Mouse (Mus musculus) frontal cortex, postnatal 36 days (tissue): ENCODE measurements around the gene Tpm4.
"Not testable (repeated sequence)": the region's sequence is repeated elsewhere in the genome, so short reads cannot be mapped to it uniquely, and the experiment has no call there.

Experiments
- DNase-seq, 2 experiments: peaks; one replicate each; pipeline ENCODE4 v3.0.0; 2022; ENCODE audit warnings: low spot score in 2 of 2

The Tpm4 gene

DNA sequence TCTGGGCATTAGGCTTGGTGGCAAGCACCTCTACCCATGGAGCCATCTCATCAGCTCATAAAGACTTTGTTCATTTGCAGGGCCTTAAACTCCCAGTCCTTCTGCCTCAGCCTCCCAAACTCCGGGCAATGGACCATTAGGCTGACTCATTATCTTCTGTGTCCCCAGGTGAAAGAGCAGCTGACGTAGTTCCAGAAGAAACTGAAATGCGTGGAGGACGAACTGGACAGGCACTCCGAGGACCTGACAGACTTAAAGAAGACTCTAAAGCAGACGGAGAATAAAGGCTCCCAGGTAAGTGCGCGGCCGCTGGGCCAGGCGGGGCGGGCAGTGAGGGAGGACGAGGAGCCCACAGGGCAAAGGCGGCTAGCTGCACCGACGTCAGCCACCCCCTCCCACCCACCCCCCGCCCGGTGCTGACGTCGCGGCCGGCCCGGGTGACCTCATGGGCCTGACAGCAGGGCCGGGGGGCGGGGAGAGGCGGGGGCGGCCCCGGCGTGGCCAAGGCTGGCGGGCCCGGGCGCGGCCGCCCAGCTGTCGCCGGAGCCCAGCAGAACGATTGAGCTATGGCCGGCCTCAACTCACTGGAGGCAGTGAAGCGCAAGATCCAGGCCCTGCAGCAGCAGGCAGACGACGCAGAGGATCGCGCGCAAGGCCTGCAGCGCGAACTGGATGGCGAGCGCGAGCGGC, at the start of gene Tpm4:
TSS of gene Tpm4 (plus strand) at position 220 of the 690 bp plus-strand sequence.
- peak in 1 of 2 experiments; percentile 32 for DNase-seq

DNA sequence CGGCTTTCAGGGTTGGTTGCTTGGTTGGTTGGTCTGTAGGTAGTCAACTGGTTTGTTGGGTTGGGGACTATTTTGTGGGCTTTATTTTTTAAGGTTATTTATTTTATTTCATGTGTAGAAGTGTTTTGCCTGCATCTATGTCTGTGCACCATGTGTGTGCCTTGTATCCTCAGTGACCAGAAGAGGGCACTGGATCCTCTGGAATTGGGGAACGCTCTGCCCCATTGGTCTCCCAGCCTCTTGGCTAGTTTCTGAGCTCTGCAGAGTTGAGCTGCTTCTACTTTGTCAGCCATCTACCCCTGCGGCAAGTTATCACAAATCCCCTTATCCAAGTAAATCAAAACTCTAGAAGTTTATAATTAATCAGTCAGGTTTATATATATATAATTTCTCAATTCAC, 47.2 kb upstream of the Tpm4 start:
- not testable (repeated sequence) for DNase-seq

DNA sequence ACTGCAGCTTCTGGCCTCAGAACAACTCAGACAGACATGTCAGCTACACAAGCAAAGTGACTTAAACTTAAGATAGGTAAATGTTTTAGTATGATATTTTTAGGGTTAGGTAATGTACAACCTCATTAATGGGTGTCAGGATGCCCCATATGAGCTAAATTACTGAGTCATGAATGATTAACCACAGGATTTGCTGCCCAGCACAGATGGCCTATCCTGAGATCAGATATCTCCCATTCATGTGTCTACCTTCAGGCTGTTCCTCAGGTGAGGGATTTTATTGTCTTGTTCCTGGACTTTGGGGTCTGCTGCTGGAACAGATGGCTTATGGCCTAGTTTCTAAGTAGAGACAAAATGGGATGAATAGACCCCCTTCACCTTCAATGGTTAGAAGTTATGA, 38.1 kb upstream of the Tpm4 start:
- DNase-seq = not testable (repeated sequence)

DNA sequence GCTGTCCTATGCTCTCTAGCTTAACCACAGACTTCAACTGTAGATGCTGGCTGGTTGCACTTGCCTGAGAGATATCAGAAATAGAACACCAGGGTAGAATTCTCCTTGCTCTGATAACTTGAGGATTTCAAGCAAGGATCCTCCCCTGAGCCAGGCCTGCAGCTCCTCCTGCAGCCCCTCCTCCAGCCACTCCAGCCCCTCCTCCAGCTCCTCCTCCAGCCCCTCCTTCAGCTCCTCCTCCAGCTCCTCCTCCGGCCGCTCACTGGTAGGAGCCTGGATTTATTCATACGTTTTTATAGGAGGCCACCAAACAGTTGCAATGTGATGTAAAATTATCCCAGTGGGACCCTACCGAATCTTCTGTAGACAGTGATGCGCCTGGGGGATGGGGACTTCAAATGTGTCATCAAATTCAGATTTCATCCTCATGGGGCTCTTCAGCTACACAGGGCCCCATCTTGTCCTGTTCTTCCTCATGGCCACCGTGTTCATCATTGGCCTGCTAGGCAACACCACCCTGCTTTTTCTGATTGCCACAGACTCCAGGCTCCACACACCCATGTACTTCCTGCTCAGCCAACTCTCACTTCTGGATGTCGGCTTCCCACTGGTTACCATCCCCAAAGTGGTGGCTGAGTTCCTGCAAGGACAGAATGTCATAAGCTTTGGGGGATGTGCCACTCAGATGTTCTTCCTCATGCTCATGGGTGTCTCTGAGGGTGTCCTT, 35.2 kb upstream of the Tpm4 start:
- DNase-seq = peak in 1 of 2 experiments; percentile 1

DNA sequence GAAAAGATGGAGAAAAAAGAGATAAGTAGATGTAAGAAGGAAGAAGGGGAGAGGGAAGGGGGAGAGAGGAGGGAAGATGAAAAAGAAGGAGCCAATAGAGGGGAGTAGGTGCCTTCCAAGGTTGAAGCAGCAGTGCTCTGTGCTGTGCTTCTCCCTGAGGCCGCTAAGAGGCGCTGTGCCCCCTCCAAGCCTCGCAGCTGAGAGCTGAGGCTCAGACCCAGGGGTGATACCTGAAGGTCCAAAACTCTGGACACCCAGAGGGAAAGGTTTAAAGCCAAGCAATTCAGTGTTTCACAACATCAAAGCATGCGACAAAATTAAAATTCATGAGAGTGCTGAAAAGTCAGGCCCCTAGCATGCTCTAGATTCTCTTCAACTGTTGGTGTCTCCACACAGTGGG, 29.6 kb upstream of the Tpm4 start:
- DNase-seq = no peak

DNA sequence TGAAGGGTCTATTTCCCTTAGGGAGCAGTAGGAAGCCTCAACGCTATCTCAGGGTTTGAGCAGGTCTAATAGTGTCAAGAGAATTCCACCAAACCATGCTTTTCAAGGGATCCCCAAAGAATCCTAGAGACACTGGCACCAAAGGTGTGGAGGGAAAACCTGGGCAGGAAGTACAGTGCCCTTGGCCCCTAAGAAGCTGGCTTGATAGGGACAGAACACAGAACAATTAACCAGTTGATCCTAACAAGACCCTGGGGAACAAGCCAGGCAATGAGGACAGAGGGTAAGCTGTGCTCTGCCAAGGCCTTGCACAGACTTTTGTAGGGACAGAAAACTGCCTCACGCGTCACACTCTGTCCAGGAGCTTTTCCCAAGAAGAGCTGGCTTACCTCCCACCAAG, 28.0 kb upstream of the Tpm4 start, which contains the start of gene Olfr374:
TSS of gene Olfr374 (plus strand) at position 301 of the 400 bp plus-strand sequence.
- no peak for DNase-seq

DNA sequence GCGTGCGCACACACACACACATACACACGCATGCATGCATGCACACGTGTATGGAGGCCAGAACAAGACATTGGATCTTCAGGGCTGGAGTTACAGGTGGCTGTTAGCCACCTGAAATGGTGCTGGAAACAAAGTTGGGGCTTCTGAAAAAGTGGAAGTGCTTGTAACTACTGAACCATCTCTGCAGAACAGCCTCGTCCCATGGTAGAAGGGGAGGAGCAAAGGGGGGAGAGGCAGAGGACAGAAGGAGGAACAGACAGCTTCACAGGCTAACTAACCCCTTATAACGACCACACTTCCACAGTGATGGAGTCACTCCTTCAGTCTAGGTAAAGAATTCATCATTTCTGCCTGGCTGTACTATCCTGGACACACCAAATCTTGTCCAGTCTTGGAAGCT, 23.9 kb upstream of the Tpm4 start:
- no peak for DNase-seq

DNA sequence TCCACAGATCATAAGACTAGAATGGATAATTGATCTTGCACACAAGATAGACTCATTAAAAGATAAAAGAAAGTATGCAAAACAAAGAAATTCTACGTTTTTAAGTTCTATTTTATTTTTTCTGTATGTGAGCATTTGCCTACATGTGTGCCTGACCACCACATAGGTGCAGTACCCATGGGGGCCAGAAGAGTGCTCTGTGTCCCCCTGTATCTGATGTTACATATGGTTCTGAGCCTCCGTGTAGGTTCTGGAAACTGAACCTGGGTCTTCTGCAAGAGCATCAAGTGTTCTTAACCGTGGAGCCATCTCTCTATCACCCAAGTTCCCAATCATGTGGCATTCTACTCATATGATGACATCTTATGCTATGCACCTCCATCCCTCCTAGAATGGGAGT, 22.3 kb upstream of the Tpm4 start:
- DNase-seq = no peak

DNA sequence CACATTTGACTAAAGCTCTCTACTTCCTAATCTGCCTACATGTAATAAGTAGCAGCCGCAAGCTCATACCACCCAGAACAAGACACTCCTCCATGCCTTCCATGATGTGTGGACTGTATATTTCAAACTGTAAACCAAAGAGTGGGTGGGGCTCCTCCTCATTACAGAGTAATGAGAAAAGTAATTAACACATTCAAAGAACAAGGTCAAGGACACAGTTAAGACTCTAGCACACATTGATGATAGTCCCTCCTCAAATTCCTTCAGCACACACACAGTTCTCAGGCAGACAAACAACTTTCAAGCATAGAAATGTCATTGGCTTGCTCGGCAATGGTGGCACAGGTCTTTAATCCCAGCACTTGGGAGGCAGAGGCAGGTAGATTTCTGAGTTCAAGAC, 19.6 kb upstream of the Tpm4 start:
- DNase-seq = no peak

DNA sequence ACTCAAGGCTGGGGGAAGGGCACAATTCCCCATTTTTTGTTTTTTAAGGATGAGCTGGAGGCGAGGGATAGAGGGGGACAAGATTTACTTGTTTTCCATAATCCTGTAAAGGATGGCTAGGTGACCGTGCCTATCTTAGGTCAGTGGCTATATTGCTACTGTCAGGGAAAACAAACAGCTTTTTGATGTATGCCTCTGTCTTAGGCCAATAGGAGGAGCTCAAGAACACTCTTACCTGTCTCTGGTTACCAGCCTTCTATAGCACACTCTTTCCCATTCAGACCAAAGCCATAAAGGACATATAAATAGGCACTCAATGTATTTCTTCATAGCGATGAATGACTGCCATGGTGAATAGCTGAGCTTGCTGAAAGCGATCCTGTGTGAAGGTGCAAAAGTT, 16.2 kb upstream of the Tpm4 start:
- no peak for DNase-seq

DNA sequence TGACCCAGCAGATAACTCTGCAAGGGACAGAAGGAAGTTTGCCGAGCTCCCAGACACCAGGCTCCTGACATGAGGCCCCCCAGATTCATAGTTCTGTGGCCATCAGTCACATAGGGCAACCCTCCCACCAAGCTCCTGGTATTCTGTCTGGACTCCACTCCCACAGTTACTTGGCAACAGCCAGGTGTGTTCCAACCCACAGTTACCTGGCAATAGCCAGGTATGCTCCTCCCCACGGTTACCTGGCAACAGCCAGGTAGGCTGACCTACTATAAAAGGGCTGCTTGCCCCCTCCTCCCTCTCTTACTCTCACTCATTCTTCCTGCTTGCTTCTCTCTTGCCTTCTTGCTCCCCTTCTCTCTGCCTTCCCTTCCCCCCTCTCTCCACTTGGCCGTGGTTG, 13.3 kb upstream of the Tpm4 start:
- DNase-seq = not testable (repeated sequence)

DNA sequence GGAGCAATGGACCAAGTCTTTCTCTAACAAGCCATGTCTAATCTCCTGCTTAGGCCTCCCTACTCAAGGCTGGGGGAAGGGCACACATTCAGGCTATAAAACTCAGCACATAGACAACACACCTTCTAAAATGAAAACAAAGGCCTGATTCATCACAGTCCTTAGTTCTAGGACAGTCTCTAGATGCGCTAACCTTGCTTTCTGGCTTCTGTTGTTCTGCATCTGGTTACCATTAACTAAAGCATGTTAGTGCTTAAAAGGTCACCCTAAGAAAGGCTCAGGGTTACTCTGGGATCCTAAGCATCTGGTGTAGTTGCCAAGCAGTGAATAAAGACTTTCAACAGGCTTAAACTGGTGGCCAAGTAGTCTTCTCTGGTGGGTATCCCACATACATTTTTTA, 12.8 kb upstream of the Tpm4 start:
- no peak for DNase-seq

DNA sequence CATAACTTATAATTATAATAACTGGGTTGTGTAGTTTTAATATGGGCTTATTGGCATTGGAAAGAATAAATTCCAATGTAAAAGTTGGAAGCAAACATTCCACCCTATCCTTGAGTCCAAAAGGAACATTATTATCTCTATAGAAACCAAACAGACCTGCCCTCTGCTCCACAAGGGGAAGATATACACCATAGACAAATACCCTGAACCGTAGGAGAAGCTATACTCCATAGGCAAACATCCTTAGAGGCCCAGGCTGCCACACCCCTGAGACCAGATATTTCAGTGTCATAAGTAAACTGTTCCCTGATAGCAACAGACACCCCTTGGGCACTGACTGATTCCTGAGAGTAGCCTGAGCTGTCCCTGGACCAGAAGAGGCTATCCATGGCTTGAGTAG, 6.9 kb upstream of the Tpm4 start:
- DNase-seq = no peak

DNA sequence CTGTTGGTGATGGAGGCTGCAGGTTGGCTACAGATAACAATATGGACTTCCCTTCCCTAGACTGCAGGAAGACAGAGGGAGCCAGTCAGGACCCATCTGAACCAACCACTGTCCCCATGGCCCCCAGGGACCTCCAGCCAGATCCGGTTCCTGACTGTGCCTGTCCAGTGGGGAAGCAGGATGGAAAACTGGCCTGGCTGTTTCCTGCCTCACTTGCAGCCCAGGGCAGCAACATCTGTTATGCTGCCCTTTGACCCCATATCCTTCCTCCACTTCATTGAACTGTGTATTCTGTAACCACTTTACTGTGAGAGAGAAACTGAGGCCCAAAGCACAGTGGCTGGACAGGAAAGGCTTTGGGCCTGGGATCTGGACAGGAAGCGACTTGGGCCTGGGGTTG, 3.5 kb upstream of the Tpm4 start:
- no peak for DNase-seq

DNA sequence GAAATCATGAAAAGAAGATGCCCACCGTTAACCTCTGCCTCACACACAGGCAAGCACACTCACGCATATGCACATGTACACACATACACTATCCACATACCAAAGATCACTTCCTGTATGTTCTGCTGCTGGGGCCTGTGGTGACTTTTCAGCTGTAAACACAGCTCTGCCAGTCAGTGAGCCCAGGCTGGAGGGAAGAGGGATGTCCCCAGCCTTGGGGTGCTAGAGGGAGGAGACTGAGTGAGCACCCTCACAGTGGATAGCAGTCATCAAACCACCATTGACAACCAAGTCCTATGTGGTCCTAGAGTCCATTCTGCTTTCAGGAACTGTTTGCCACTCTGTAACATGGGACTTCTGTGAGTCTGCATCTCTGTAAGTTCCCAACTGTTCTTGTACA, 2.9 kb upstream of the Tpm4 start:
- no peak for DNase-seq

DNA sequence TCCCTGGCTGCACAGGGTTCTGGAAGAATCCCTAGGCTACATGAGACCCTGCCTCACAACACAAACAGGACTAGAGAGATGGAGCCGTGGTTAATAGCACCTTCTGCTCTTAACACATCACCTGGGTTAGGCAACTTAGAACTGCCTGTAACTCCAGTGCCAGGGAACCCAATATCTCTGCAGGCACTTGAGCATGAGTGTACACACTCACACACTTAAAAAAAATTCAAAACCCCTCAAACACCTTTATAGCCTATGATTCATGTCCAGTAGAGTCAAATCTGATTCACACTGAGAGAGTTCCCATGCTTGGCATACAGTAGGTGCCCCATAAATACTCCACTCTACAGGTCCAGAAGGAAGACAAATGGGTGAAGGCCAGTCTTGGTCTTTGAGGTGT, 2.4 kb upstream of the Tpm4 start:
- DNase-seq = no peak

DNA sequence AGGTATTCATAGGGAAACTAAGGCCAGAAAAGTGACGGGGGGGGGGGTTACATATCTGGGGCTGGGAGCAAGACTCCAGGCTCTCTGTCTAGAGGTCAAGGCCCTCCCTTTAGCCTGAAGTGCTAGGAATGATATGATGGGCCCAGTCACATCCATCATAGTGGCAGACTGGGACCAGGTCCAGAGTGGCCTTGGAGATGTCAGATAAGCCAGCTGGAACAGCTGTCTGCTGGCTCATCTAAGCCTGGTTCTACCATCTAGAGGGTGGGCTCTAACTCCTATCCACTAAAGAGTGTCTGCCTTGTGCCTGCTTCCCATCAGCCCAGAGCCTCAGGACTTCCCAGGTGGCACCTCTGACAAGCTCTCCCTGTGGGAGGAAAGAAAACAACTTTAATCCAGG, 1.9 kb upstream of the Tpm4 start:
- DNase-seq = no peak

DNA sequence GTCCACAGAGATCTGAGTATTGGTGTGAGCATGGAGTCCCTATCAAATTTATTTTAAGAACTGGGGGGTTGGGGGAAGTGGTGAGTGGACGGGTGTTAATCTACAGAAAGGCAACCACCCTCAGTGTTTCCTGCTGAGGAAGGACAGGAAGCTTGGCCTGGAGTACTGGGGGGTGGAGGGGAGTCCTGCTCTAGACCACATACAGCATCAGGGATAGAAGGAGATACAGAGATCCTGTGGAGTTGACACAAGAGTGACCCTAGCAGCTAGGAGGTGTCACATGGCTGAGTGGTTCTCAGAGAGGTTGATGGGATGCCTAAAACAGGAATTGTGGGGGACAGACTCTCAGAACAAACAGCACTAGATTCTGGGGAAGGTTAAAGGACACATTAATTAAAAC, 1.3 kb upstream of the Tpm4 start:
- no peak for DNase-seq

DNA sequence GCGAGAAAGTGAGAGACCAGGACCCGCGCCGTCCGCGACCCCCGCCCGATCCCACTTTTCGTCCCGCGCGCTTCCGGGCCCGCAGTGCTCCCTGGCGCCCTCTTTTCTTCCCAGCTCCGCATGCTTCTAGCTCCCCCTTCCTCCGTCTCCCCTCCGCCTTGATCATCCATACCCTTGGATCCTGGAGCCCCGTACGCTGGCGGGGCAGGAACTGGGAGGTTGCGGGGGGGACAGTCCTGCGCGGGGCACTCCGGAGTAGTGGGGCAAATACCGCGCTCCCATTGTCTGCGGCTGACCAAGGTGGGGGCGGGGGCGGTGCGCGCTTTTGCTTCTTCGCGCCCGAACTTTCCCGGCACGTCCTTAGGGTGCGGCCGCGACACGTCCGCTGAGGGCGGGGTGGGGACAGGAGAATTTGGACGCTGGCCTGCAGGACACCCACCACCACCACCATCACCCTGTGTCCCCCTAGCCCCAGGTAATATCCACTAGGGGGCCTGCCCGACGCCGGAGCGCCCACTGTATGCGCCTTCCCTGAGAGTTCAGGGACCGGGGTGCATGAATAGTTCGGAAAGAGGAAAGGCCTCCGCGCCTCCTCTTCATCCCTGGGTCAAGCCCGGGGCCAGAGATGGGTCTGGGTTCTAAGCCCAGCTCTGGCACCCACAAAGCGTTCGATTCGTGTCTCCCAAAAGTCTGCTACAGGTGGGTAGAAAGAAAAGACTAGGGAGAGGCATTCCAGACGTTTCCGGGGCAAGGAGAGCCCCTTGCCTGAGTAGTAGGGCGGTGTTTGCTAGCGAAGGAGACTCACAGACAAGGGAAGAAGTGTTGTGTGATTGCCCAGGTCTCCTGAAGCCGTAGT, 899 bp downstream of the Tpm4 start:
- peak; percentile 11 to 36 for DNase-seq

DNA sequence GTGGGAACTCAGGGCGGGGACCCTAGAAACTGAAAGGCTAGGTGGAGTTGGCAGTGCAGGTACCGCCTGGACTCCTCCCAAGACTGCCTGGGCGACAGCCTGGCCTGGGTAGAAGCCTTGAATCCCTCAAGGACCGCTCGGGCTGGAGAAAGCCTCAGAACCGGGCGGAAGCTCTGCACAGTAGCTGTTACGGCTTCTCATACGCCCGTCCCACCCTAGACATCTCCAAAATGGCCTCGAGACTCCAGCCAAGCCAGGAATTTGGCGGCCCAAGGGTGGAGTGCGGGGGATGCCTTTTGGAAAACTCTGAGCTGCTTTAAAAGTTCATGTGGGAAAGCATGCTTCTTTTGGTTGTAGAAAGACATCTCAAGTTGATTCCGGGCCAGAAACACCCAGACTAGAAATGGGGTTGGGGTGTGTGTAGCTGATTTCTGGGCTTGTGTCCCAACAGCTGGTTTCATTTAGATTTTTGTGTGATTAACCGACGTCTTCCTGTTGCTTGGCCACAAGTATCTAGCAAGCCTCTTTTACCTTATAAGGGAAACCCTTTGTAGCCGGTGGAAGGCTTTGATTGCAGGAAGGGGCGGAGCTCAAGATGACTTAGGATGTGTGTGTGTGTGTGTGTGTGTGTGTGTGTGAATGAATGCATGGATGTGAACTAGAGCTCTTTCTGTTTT, 1.7 kb downstream of the Tpm4 start:
- DNase-seq = peak; percentile 11 to 23

DNA sequence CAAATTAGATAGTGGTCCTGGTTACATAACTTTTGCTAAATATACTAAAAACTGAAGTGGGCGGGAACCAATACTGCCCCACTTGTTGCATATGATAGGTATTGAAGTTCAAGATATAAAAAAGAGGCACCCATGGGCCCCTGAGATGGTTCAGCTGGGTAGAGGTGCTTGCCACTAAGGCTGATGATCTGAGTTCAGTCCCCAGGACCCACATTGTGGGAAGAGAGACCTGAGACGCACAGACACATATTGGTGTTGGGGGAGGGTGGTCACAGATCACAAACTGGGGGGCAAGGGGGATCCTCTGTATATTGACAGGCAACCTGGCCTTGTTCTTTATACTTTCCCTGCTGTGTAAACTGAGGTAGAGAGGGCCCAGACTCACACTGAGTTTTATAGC, 2.7 kb downstream of the Tpm4 start:
- no peak for DNase-seq

DNA sequence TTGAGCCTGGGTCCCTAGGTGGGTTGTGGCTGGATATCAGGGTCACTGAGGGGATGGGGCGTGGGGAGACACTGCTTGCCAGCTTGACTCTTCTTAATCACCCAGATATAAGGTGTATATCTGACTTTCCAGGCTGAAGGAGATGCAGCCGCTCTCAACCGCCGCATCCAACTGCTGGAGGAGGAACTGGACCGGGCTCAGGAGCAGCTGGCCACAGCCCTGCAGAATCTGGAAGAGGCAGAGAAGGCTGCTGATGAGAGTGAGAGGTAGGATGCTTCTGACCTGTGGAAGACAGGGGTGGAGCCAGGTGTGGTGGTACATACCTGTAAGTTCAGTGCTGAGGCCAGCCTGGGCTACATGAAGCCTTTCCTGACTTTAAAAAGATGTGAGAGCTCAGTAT, 3.7 kb downstream of the Tpm4 start:
- DNase-seq = no peak
